Mouse (Mus musculus): Measurements from ENCODE around the gene Ric3. TPM values are rescaled to one million over a fixed set of nuclear protein-coding genes. Genes with fewer than 3 reads are reported as not detected.
"Not testable (repeated sequence)": the region's sequence is repeated elsewhere in the genome, so short reads cannot be mapped to it uniquely, and the experiment has no call there.

Ric3 gene
- 0.33 and 0.36 TPM in 2 replicates for polyA plus RNA-seq (2015; fragmentation: Nextera tagmentation; extraction: Ambion mirVana)

- Histone ChIP-seq H3K27ac (ENCODE audit: low read depth) (no peak within 1 kb of the TSS), H3K9ac (replicated peaks) (no peak within 1 kb of the TSS), H3K4me3 (ENCODE audit: low read depth, low read length) (peak within 1 kb of the TSS; percentile 40), H3K4me2 (ENCODE audit: low read depth, low read length) (peak within 1 kb of the TSS; percentile 68), H3K4me1 (ENCODE audit: insufficient read depth) (peaks cover 6% of the 10 kb centered on the region), H3K36me3 (replicated peaks; ENCODE audit: insufficient read depth, low read length) (no peaks in the 10 kb centered on the region), H3K9me3 (ENCODE audit: low read length) (no peaks in the 10 kb centered on the region), H3K27me3 (ENCODE audit: insufficient read depth, low read length) (peaks cover 20% of the 10 kb centered on the region)
- WGBS (ENCODE audit: insufficient replicate concordance): 3% methylated on average over 49 of the region's 50 CpGs
- TF ChIP-seq EP300 (IDR thresholded peaks at IDR 0.05; ENCODE audit: low read depth) (no peak), CTCF (IDR thresholded peaks at IDR 0.05; ENCODE audit: low read depth) (no peak)
- ATAC-seq (no peak), DNase-seq (peak; percentile 15)
Measured at GRCm38 (mm10) chr7:109083113-109083812, at the start of gene Ric3. Gene Ric3, minus strand, starts transcription at chr7:109083331.

- Histone ChIP-seq H3K27me3 (ENCODE audit: insufficient read depth, low read length) (no peaks in the 10 kb centered on the region), H3K4me3 (ENCODE audit: low read depth, low read length) (no peak overlapping the region), H3K4me2 (ENCODE audit: low read depth, low read length) (no peak overlapping the region), H3K36me3 (replicated peaks; ENCODE audit: insufficient read depth, low read length) (no peaks in the 10 kb centered on the region), H3K9ac (replicated peaks) (no peak overlapping the region), H3K4me1 (ENCODE audit: insufficient read depth) (no peaks in the 10 kb centered on the region; the same call in 1 of the 2 replicates), H3K9me3 (ENCODE audit: low read length) (no peaks in the 10 kb centered on the region), H3K27ac (ENCODE audit: low read depth) (no peak overlapping the region)
- ATAC-seq: no peak; the same call in 1 of the 2 replicates
- TF ChIP-seq EP300 (IDR thresholded peaks at IDR 0.05; ENCODE audit: low read depth) (no peak), CTCF (IDR thresholded peaks at IDR 0.05; ENCODE audit: low read depth) (no peak)
- DNase-seq: no peak
- 45% methylated on average over 2 of the region's 2 CpGs for WGBS (ENCODE audit: insufficient replicate concordance)
Measured at GRCm38 (mm10) chr7:109131565-109131964, 48.4 kb upstream of the Ric3 start.

- WGBS (ENCODE audit: insufficient replicate concordance): 59% methylated on average over 5 of the region's 5 CpGs
- H3K9ac ChIP-seq (replicated peaks): no peak overlapping the region
- no peaks in the 10 kb centered on the region for H3K27me3 ChIP-seq (ENCODE audit: insufficient read depth, low read length)
- no peak overlapping the region for H3K4me2 ChIP-seq (ENCODE audit: low read depth, low read length)
- no peak overlapping the region for H3K27ac ChIP-seq (ENCODE audit: low read depth)
- ATAC-seq (no peak), DNase-seq (no peak)
- TF ChIP-seq CTCF (IDR thresholded peaks at IDR 0.05; ENCODE audit: low read depth): peak; percentile 43
- no peak for TF ChIP-seq EP300 (IDR thresholded peaks at IDR 0.05; ENCODE audit: low read depth)
- H3K36me3 ChIP-seq (replicated peaks; ENCODE audit: insufficient read depth, low read length): no peaks in the 10 kb centered on the region
- no peak overlapping the region for H3K4me3 ChIP-seq (ENCODE audit: low read depth, low read length)
- no peaks in the 10 kb centered on the region for H3K9me3 ChIP-seq (ENCODE audit: low read length)
- no peaks in the 10 kb centered on the region; the same call in 1 of the 2 replicates for H3K4me1 ChIP-seq (ENCODE audit: insufficient read depth)
Measured at GRCm38 (mm10) chr7:109129946-109130686, 47.0 kb upstream of the Ric3 start.

- Histone ChIP-seq H3K4me3 (ENCODE audit: low read depth, low read length) (no peak overlapping the region), H3K9ac (replicated peaks) (no peak overlapping the region), H3K4me1 (ENCODE audit: insufficient read depth) (no peaks in the 10 kb centered on the region; the same call in 1 of the 2 replicates), H3K36me3 (replicated peaks; ENCODE audit: insufficient read depth, low read length) (no peaks in the 10 kb centered on the region), H3K4me2 (ENCODE audit: low read depth, low read length) (no peak overlapping the region), H3K9me3 (ENCODE audit: low read length) (no peaks in the 10 kb centered on the region), H3K27ac (ENCODE audit: low read depth) (no peak overlapping the region), H3K27me3 (ENCODE audit: insufficient read depth, low read length) (no peaks in the 10 kb centered on the region)
- no peak for TF ChIP-seq CTCF (IDR thresholded peaks at IDR 0.05; ENCODE audit: low read depth)
- no peak for TF ChIP-seq EP300 (IDR thresholded peaks at IDR 0.05; ENCODE audit: low read depth)
- ATAC-seq (no peak), DNase-seq (no peak)
Measured at GRCm38 (mm10) chr7:109129442-109129841, 46.3 kb upstream of the Ric3 start.

GRCm38 (mm10) chr7:109115929-109116328 is 32.8 kb upstream of the Ric3 start:
- Histone ChIP-seq H3K36me3 (replicated peaks; ENCODE audit: insufficient read depth, low read length) (no peaks in the 10 kb centered on the region), H3K9me3 (ENCODE audit: low read length) (no peaks in the 10 kb centered on the region), H3K4me3 (ENCODE audit: low read depth, low read length) (no peak overlapping the region), H3K4me2 (ENCODE audit: low read depth, low read length) (no peak overlapping the region), H3K27me3 (ENCODE audit: insufficient read depth, low read length) (no peaks in the 10 kb centered on the region), H3K9ac (replicated peaks) (no peak overlapping the region), H3K4me1 (ENCODE audit: insufficient read depth) (peaks cover 22% of the 10 kb centered on the region), H3K27ac (ENCODE audit: low read depth) (no peak overlapping the region)
- 43% methylated on average over 4 of the region's 4 CpGs for WGBS (ENCODE audit: insufficient replicate concordance)
- no peak for ATAC-seq
- TF ChIP-seq CTCF (IDR thresholded peaks at IDR 0.05; ENCODE audit: low read depth) (no peak), EP300 (IDR thresholded peaks at IDR 0.05; ENCODE audit: low read depth) (no peak)
- DNase-seq: peak; percentile 13

- H3K9me3 ChIP-seq (ENCODE audit: low read length); H3K4me2 ChIP-seq (ENCODE audit: low read depth, low read length); H3K27ac ChIP-seq (ENCODE audit: low read depth); ATAC-seq; DNase-seq; H3K4me3 ChIP-seq (ENCODE audit: low read depth, low read length); H3K27me3 ChIP-seq (ENCODE audit: insufficient read depth, low read length); H3K36me3 ChIP-seq (replicated peaks; ENCODE audit: insufficient read depth, low read length); H3K9ac ChIP-seq (replicated peaks): not testable (repeated sequence)
- 14% methylated on average over 1 of the region's 4 CpGs for WGBS (ENCODE audit: insufficient replicate concordance)
- peaks cover 22% of the 10 kb centered on the region for H3K4me1 ChIP-seq (ENCODE audit: insufficient read depth)
Measured at GRCm38 (mm10) chr7:109115488-109115887, 32.4 kb upstream of the Ric3 start.

All from liver, postnatal 0 days (tissue).